Mouse (Mus musculus) layer of hippocampus, postnatal 25 days (tissue): Measurements from ENCODE around the gene Cacul1. TPM values are rescaled to one million over a fixed set of nuclear protein-coding genes. Genes with fewer than 3 reads are reported as not detected.
A peak's percentile ranks its signal among the peaks of the same experiment; 100 is the strongest.
"Not testable (repeated sequence)": the region's sequence is repeated elsewhere in the genome, so short reads cannot be mapped to it uniquely, and the experiment has no call there.

Experiments used
- DNase-seq, 2 experiments: peaks; one replicate each; pipeline ENCODE4 v3.0.0; 2022; ENCODE audit warnings: mixed read lengths in 2 of 2, low spot score in 1 of 2; ENCODE audit errors: extremely low spot score in 1 of 2
- total RNA-seq, 2 experiments: library from RNA; stranded (reverse); gene quantifications; 2 replicates each; pipeline ENCODE4 v1.2.3; 2021

The Cacul1 gene
- 10 to 100 TPM; 48.0 to 51.6 TPM for total RNA-seq

- peak; percentile 89 to 95 for DNase-seq
Observed at GRCm38 (mm10) chr19:60580582-60581339, at the start of gene Cacul1. TSS of gene Cacul1 (minus strand) at chr19:60581025.

- DNase-seq = no peak
Observed at GRCm38 (mm10) chr19:60619420-60619819, 38.6 kb upstream of the Cacul1 start.

- DNase-seq = no peak
Observed at GRCm38 (mm10) chr19:60617007-60617406, 36.2 kb upstream of the Cacul1 start.

- DNase-seq = peak; percentile 12 to 16
Observed at GRCm38 (mm10) chr19:60615470-60616200, 34.8 kb upstream of the Cacul1 start.

- DNase-seq = peak in 1 of 2 experiments; percentile 7
Observed at GRCm38 (mm10) chr19:60611525-60612215, 30.8 kb upstream of the Cacul1 start.

- no peak for DNase-seq
Observed at GRCm38 (mm10) chr19:60608766-60609165, 27.9 kb upstream of the Cacul1 start.

GRCm38 (mm10) chr19:60603586-60603985, 22.8 kb upstream of the Cacul1 start:
- no peak for DNase-seq

GRCm38 (mm10) chr19:60602066-60602465, 21.2 kb upstream of the Cacul1 start:
- not testable (repeated sequence) for DNase-seq

- no peak for DNase-seq
Observed at GRCm38 (mm10) chr19:60598025-60598697, 17.3 kb upstream of the Cacul1 start.

- no peak for DNase-seq
Observed at GRCm38 (mm10) chr19:60589646-60590045, 8.8 kb upstream of the Cacul1 start.

- no peak for DNase-seq
Observed at GRCm38 (mm10) chr19:60586652-60587051, 5.8 kb upstream of the Cacul1 start.

GRCm38 (mm10) chr19:60583201-60583600, 2.4 kb upstream of the Cacul1 start:
- DNase-seq = no peak

- no peak for DNase-seq
Observed at GRCm38 (mm10) chr19:60581377-60582290, 809 bp upstream of the Cacul1 start.

GRCm38 (mm10) chr19:60579771-60580581, 849 bp downstream of the Cacul1 start:
- DNase-seq = peak; percentile 11 to 20

GRCm38 (mm10) chr19:60576741-60577140, 4.1 kb downstream of the Cacul1 start:
- no peak for DNase-seq

- no peak for DNase-seq
Observed at GRCm38 (mm10) chr19:60560497-60560896, 20.3 kb downstream of the Cacul1 start.

- DNase-seq = no peak
Observed at GRCm38 (mm10) chr19:60554866-60555438, 25.9 kb downstream of the Cacul1 start.

GRCm38 (mm10) chr19:60553501-60553900, 27.3 kb downstream of the Cacul1 start:
- peak; percentile 40 to 90 for DNase-seq
